Mouse (Mus musculus) bone marrow macrophage, adult 2 months (primary cell): ENCODE results near the gene Mnat1.

ENCODE experiments used
- CTCF ChIP-seq: IDR thresholded peaks from 2 replicates; pipeline ENCODE4 v1.5.1; 2012; ENCODE audit warnings: low read depth, mild to moderate bottlenecking, low read length, moderate library complexity
- POLR2A ChIP-seq: IDR thresholded peaks from 2 replicates; pipeline ENCODE4 v1.6.1; 2012; ENCODE audit warnings: mild to moderate bottlenecking, low read depth, low read length, borderline replicate concordance

DNA sequence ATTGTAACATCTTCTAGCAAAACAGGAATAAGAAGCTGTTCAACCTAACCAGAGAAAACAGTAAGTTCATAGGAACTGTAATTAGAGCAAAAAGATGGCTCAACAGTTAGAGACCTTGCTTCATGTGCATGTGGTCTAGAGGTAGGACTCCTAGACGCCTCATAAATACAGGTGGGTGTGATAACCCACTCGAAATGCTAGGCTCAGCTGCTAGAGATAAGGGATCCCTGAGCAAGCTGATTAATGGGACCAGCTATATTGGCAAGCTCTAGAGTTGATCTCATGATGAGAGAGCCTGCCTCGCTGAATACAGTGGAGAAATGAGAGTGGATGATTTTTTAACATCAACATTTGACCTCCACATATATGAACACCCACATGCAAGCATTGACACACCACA is 97.7 kb downstream of the Mnat1 start:
- TF ChIP-seq POLR2A (no peak), CTCF (no peak)
